Mouse (Mus musculus) stomach, postnatal 0 days (tissue): ENCODE measurements at regions not wholly inside any gene's neighbourhood (a gene's known extent, or its start where the extent isn't known, plus 50 kb on each side); places are given as distances from the start of the nearest gene placed in this dataset.

Experiments used
- ATAC-seq: fragments of 200-750 bp; cut with Nextera tagmentation; 2 replicates; pipeline ENCODE4 v1.8.0; 2017; ENCODE audit not compliant: low FRiP score, low TSS enrichment
- DNase-seq: peaks from one replicate; pipeline ENCODE4 v3.0.0-alpha.2; 2016; ENCODE audit warnings: low spot score
- H3K27ac ChIP-seq: fragments of 300-500 bp; sonication (generic); replicated peaks from 2 replicates; pipeline ENCODE4 v1.5.1; 2014; ENCODE audit warnings: mild to moderate bottlenecking, control low read depth
- H3K27me3 ChIP-seq: fragments of 300-500 bp; sonication (generic); 2 replicates; pipeline ENCODE4 v1.6.1; 2014; ENCODE audit warnings: low read length; ENCODE audit not compliant: control insufficient read depth, insufficient read depth
- H3K36me3 ChIP-seq: fragments of 300-500 bp; sonication (generic); 2 replicates; pipeline ENCODE4 v1.6.1; 2014; ENCODE audit warnings: low read length, mixed read lengths; ENCODE audit not compliant: control insufficient read depth, insufficient read depth
- H3K4me1 ChIP-seq: fragments of 300-500 bp; sonication (generic); replicated peaks from 2 replicates; pipeline ENCODE4 v1.6.1; 2014; ENCODE audit warnings: antibody characterized with exemption; ENCODE audit not compliant: control insufficient read depth, insufficient read depth
- H3K4me2 ChIP-seq: fragments of 300-500 bp; sonication (generic); replicated peaks from 2 replicates; pipeline ENCODE4 v1.6.1; 2014; ENCODE audit warnings: low read depth, mild to moderate bottlenecking, control low read depth, moderate library complexity
- H3K4me3 ChIP-seq: fragments of 300-500 bp; sonication (generic); 2 replicates; pipeline ENCODE4 v1.5.1; 2014; ENCODE audit warnings: low read depth, low read length, control low read depth
- H3K9ac ChIP-seq: fragments of 300-500 bp; sonication (generic); 2 replicates; pipeline ENCODE4 v1.6.1; 2014; ENCODE audit warnings: mild to moderate bottlenecking, low read length, control low read depth, mixed read lengths
- H3K9me3 ChIP-seq: fragments of 300-500 bp; sonication (generic); 2 replicates; pipeline ENCODE4 v1.6.1; 2016; ENCODE audit warnings: low read length; ENCODE audit not compliant: control insufficient read depth
- CTCF ChIP-seq: IDR thresholded peaks from 2 replicates; pipeline ENCODE4 v1.5.1; 2016; ENCODE audit warnings: antibody characterized with exemption, low read depth, mild to moderate bottlenecking, moderate library complexity
- EP300 ChIP-seq: optimal IDR thresholded peaks from 2 replicates; pipeline ENCODE3; 2016; ENCODE audit warnings: antibody characterized with exemption
- WGBS: fragments of 180-500 bp; shearing (Covaris S2); extraction: QIAGEN DNeasy Blood & Tissue Kit; methylation state at CpG from one replicate; pipeline ENCODE4 v1.1.7; 2014; 5-methylcytosine and 5-hydroxymethylcytosine counted together

DNA sequence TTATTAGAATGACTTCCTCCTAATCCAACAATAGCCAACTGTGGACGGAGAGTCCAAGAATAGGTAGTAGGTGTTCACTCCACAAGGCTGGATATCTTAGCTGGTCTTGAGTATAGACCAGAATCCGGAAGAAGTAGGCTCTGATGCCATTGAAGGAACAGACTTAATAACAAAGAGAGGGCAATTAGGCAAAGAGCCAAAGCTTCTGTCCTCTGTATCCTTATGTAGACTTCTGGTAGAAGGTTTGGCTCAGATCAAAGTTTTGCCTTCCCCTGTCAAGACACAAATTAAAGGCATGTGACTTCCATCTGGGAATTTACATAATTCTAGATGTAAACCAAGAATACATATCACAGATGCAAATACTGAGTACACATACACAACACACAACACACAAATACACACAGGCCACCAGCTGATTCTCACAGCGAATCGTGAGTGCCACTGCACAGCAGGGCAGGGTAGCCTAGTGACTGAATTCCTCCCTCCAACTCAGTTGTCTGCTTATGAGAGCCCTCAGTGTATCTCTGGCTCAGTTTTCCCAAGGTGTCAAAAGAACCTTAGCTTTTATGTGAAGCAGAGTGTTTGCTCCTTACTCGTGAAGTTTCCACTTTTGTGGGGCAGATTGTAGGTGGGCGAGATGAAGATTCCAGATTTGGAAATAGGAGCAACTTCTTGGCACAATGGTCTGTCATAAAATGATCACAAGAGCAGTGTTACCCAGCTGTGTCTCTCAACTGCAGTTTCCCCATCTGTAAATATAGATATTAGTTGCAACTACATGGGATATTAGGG is 404.5 kb upstream of the Tenm4 start:
- DNase-seq = no peak
- Histone ChIP-seq H3K27ac (no peak overlapping the region), H3K4me3 (no peak overlapping the region), H3K4me2 (no peak overlapping the region), H3K4me1 (no peaks in the 10 kb centered on the region), H3K9ac (no peak overlapping the region), H3K9me3 (no peaks in the 10 kb centered on the region), H3K27me3 (no peaks in the 10 kb centered on the region), H3K36me3 (no peaks in the 10 kb centered on the region)
- 73% methylated on average over 6 of the region's 6 CpGs for WGBS
- TF ChIP-seq EP300 = no peak
- TF ChIP-seq CTCF = no peak
- ATAC-seq = no peak

DNA sequence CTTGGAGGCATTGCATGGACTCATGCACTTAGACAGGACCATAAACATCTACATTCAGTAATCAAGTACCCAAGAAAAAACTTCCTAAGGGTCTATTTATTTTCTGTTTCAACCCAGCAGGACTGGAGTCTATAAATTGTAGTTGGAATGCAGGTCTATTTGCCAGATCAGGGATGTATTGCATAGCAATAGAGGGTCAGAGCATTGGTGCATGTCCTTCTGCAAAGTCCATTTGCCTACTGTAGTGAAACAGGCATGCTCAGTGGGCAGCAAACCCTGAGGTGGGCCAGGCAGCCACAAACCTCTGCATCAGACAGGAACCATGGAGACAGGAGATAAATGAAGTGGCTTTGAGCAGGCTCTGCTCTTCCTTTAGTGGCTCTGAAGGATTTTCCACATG is 386.5 kb upstream of the Tenm4 start:
- no peak overlapping the region for H3K4me2 ChIP-seq
- DNase-seq = no peak
- H3K36me3 ChIP-seq = no peaks in the 10 kb centered on the region
- ATAC-seq = no peak
- no peaks in the 10 kb centered on the region for H3K4me1 ChIP-seq
- H3K27me3 ChIP-seq = no peaks in the 10 kb centered on the region
- H3K4me3 ChIP-seq = no peak overlapping the region
- no peak overlapping the region for H3K27ac ChIP-seq
- no peak overlapping the region for H3K9ac ChIP-seq
- H3K9me3 ChIP-seq = no peaks in the 10 kb centered on the region
- TF ChIP-seq EP300 (no peak), CTCF (no peak)

DNA sequence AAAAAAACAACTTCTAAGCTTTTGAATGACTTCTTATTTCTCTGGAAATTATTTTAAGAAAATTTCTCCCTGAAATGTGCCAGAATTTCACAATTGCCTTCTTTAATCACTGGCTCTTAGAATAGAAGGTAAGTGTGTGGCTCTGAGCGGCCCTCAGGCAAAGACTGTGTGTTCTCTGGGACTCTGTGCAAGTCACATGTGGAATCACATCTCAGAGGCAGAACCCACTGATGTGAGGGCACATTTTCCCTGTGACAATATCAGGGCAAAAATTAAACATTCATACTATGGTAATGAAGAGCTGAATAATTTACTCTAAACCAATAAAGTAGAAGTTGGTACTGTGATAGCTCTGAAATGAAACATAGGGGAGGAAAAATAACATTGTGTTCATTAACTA is 383.5 kb upstream of the Tenm4 start:
- no peak overlapping the region for H3K4me2 ChIP-seq
- no peaks in the 10 kb centered on the region for H3K9me3 ChIP-seq
- 89% methylated on average over 1 of the region's 1 CpGs for WGBS
- H3K4me3 ChIP-seq = no peak overlapping the region
- H3K27me3 ChIP-seq = no peaks in the 10 kb centered on the region
- H3K27ac ChIP-seq = no peak overlapping the region
- no peak for ATAC-seq
- DNase-seq = no peak
- no peaks in the 10 kb centered on the region for H3K36me3 ChIP-seq
- TF ChIP-seq EP300 (no peak), CTCF (no peak)
- no peaks in the 10 kb centered on the region for H3K4me1 ChIP-seq
- no peak overlapping the region for H3K9ac ChIP-seq

DNA sequence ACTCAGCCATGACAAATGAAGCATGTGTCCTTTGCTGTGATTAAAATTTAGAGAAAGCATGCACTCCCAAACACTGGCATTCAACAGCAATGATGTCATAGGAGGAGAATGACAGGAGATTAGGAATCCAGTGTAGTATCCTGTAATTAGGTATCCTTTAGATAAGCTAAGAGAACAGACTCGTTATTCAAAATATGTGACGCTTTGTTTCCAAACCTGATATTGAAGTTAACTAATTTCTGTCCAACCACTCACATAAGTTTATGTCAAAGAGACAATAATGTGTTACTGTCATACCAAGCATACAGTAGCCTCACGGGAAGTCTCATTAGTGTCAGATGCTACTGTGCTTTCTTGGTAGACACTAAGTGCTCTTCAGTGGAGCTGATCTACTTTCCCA is 383.1 kb upstream of the Tenm4 start:
- Histone ChIP-seq H3K27me3 (no peaks in the 10 kb centered on the region), H3K4me2 (no peak overlapping the region), H3K27ac (no peak overlapping the region), H3K9me3 (no peaks in the 10 kb centered on the region), H3K36me3 (no peaks in the 10 kb centered on the region), H3K4me1 (no peaks in the 10 kb centered on the region), H3K4me3 (no peak overlapping the region), H3K9ac (no peak overlapping the region)
- DNase-seq (no peak), ATAC-seq (no peak)
- TF ChIP-seq EP300 (no peak), CTCF (no peak)
- WGBS = 63% methylated on average over 3 of the region's 3 CpGs

DNA sequence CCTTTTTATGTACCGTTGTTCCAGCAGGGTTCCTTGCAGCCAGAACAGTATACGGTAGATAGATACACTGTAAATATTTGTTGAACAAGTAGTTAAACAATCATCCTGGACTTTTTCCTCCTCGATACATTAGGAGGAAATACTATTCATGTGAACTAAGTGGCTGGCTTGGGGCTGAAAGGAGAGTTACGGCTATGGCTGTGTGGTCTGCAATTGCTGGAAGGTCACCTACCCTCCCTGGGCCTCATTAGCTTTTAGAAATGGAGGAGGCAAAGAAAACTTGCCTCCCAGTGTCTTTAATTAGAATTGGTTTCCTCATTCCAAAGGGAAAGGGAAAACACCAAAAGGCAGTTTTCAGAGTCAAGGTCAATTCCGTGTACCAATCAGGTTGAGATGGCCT is 381.6 kb upstream of the Tenm4 start:
- Histone ChIP-seq H3K9me3 (no peaks in the 10 kb centered on the region), H3K9ac (no peak overlapping the region), H3K36me3 (no peaks in the 10 kb centered on the region), H3K4me1 (no peaks in the 10 kb centered on the region), H3K4me3 (no peak overlapping the region), H3K4me2 (no peak overlapping the region), H3K27ac (no peak overlapping the region), H3K27me3 (no peaks in the 10 kb centered on the region)
- no peak for ATAC-seq
- no peak for DNase-seq
- WGBS = 43% methylated on average over 5 of the region's 5 CpGs
- TF ChIP-seq EP300 (no peak), CTCF (no peak)

DNA sequence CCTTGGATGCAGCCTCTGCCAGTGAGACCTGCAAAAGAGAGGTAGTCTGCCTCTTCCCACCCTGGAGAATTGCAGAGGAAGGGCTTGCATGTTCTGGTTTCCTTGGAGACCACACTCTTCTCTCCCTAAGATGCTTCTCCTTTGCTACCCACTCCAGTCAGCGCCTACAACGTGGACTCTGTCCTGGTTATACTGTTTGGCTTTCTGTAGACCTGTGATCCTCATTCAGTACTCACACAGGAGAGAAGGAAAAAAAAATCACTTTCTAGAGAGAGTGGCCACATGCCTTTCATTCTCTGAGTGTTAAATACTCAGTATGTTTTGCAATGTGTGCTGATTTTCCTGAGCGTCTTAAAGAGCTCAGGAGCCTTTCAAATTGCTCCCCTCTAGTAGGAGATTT is 372.0 kb upstream of the Tenm4 start:
- no peaks in the 10 kb centered on the region for H3K9me3 ChIP-seq
- WGBS = 30% methylated on average over 3 of the region's 3 CpGs
- no peaks in the 10 kb centered on the region for H3K27me3 ChIP-seq
- H3K4me3 ChIP-seq = no peak overlapping the region
- TF ChIP-seq CTCF (no peak), EP300 (no peak)
- no peak for ATAC-seq
- H3K4me2 ChIP-seq = no peak overlapping the region
- H3K4me1 ChIP-seq = no peaks in the 10 kb centered on the region
- no peaks in the 10 kb centered on the region for H3K36me3 ChIP-seq
- DNase-seq = no peak
- H3K27ac ChIP-seq = no peak overlapping the region
- no peak overlapping the region for H3K9ac ChIP-seq
